Mouse (Mus musculus): ENCODE results near the gene Osbpl7. TPM values are rescaled to one million over a fixed set of nuclear protein-coding genes. Genes with fewer than 3 reads are reported as not detected.

The Osbpl7 gene
- total and polyA plus RNA-seq, 3 experiments: 7.4 to 24.4 (median 17.6) TPM

GRCm38 (mm10) chr11:97065538-97066295, 15.3 kb downstream of the Osbpl7 start:
- no peak for DNase-seq (ENCODE audit: extremely low read depth)
- dilution Hi-C loops (cut with MboI; ENCODE audit: extremely low pct_ligation_motif_present, extremely low pct_unique_long_range_greater_than_20kb, low sequenced_read_pairs) (no loop called here), in situ Hi-C loops (cut with MboI; ENCODE audit: low pct_ligation_motif_present, low pct_unique_long_range_greater_than_20kb, low sequenced_read_pairs) (loop anchor here (5.0 kb wide), 1 partner anchor 97 kb away; no protein-coding TSS in a partner anchor)
- peaks cover 47 to 92% of the 10 kb centered on the region in 2 experiments for H3K36me3 ChIP-seq (replicated peaks in 1 of 2; ENCODE audit: control insufficient read depth in 1 of 2, insufficient read depth in 1 of 2, low read length in 1 of 2)
- no peak overlapping the region for H3K9ac ChIP-seq (ENCODE audit: insufficient read depth, low read depth)
- H3K27me3 ChIP-seq (replicated peaks): no peaks in the 10 kb centered on the region
- no peak overlapping the region for H3K4me3 ChIP-seq (replicated peaks in 1 of 3; ENCODE audit: low read depth in 2 of 3, low read length in 2 of 3, poor library complexity in 1 of 3)
- no peaks in the 10 kb centered on the region for H3K79me2 ChIP-seq (replicated peaks; ENCODE audit: control insufficient read depth, extremely low read depth, insufficient read depth, poor library complexity, severe bottlenecking)
- TF ChIP-seq SIN3A (IDR thresholded peaks at IDR 0.05; ENCODE audit: low read length): no peak
- TF ChIP-seq NELFE (IDR thresholded peaks at IDR 0.05; ENCODE audit: low read depth, low read length): no peak
- TF ChIP-seq CTCF (conservative IDR thresholded peaks at IDR 0.05 in 1 of 2, IDR thresholded peaks at IDR 0.05 in 1 of 2; ENCODE audit: low read depth in 2 of 2, low read length in 2 of 2): no peak
- TF ChIP-seq JUN (IDR thresholded peaks at IDR 0.05; ENCODE audit: insufficient read depth, low read depth, low read length): no peak
- no peak for TF ChIP-seq RAD21 (IDR thresholded peaks at IDR 0.05; ENCODE audit: low read depth, low read length)
- no peak for TF ChIP-seq USF2 (conservative IDR thresholded peaks at IDR 0.05; ENCODE audit: low read depth, low read length)
- no peak for TF ChIP-seq MYC (IDR thresholded peaks at IDR 0.05; ENCODE audit: low read depth, low read length)
- TF ChIP-seq MAFK (IDR thresholded peaks at IDR 0.05; ENCODE audit: insufficient replicate concordance, low read length): no peak
- TF ChIP-seq UBTF (IDR thresholded peaks at IDR 0.05; ENCODE audit: low read depth, low read length): no peak
- no peak for TF ChIP-seq HCFC1 (IDR thresholded peaks at IDR 0.05; ENCODE audit: low read depth, low read length)
- TF ChIP-seq MEF2A (IDR thresholded peaks at IDR 0.05; ENCODE audit: borderline replicate concordance, low read depth, low read length): no peak
- TF ChIP-seq JUND (conservative IDR thresholded peaks at IDR 0.05; ENCODE audit: low read depth, low read length): no peak
- TF ChIP-seq MAX (IDR thresholded peaks at IDR 0.05; ENCODE audit: low read length): no peak
- TF ChIP-seq IRF4 (IDR thresholded peaks at IDR 0.05; ENCODE audit: low read depth, low read length): no peak
- H3K4me1 ChIP-seq (ENCODE audit: control insufficient read depth in 1 of 2, insufficient read depth in 2 of 2): no peaks in the 10 kb centered on the region
- no peaks in the 10 kb centered on the region for H3K9me3 ChIP-seq (replicated peaks; ENCODE audit: low read length)
- no peak overlapping the region for H3K4me2 ChIP-seq (ENCODE audit: insufficient read depth, low read depth, poor library complexity, severe bottlenecking)
- no peak overlapping the region for H3K27ac ChIP-seq (ENCODE audit: insufficient read depth, low read depth)

- no peak for DNase-seq (ENCODE audit: extremely low read depth)
- H3K9me3 ChIP-seq (replicated peaks; ENCODE audit: low read length): no peaks in the 10 kb centered on the region
- H3K4me2 ChIP-seq (ENCODE audit: insufficient read depth, low read depth, poor library complexity, severe bottlenecking): no peak overlapping the region
- in situ Hi-C loops (cut with MboI; ENCODE audit: low pct_ligation_motif_present, low pct_unique_long_range_greater_than_20kb, low sequenced_read_pairs) (loop anchor here (5.0 kb wide), 1 partner anchor 95 kb away; no protein-coding TSS in a partner anchor), dilution Hi-C loops (cut with MboI; ENCODE audit: extremely low pct_ligation_motif_present, extremely low pct_unique_long_range_greater_than_20kb, low sequenced_read_pairs) (no loop called here)
- H3K27me3 ChIP-seq (replicated peaks): no peaks in the 10 kb centered on the region
- no peak overlapping the region for H3K9ac ChIP-seq (ENCODE audit: insufficient read depth, low read depth)
- no peaks in the 10 kb centered on the region for H3K79me2 ChIP-seq (replicated peaks; ENCODE audit: control insufficient read depth, extremely low read depth, insufficient read depth, poor library complexity, severe bottlenecking)
- H3K4me3 ChIP-seq (replicated peaks in 1 of 3; ENCODE audit: low read depth in 2 of 3, low read length in 2 of 3, poor library complexity in 1 of 3): no peak overlapping the region
- no peak for TF ChIP-seq MAZ (IDR thresholded peaks at IDR 0.05; ENCODE audit: low read depth, low read length)
- no peak for TF ChIP-seq ELF1 (IDR thresholded peaks at IDR 0.05; ENCODE audit: low read depth, low read length)
- TF ChIP-seq IRF4 (IDR thresholded peaks at IDR 0.05; ENCODE audit: low read depth, low read length): no peak
- TF ChIP-seq RCOR1 (conservative IDR thresholded peaks at IDR 0.05; ENCODE audit: low read depth, low read length): no peak
- TF ChIP-seq MAFK (IDR thresholded peaks at IDR 0.05; ENCODE audit: insufficient replicate concordance, low read length): no peak
- no peak for TF ChIP-seq ZKSCAN1 (IDR thresholded peaks at IDR 0.05; ENCODE audit: borderline replicate concordance, low read depth, low read length)
- TF ChIP-seq HCFC1 (IDR thresholded peaks at IDR 0.05; ENCODE audit: low read depth, low read length): no peak
- no peak for TF ChIP-seq SIN3A (IDR thresholded peaks at IDR 0.05; ENCODE audit: low read length)
- no peaks in the 10 kb centered on the region for H3K4me1 ChIP-seq (ENCODE audit: control insufficient read depth in 1 of 2, insufficient read depth in 2 of 2)
- peaks cover 38 to 86% of the 10 kb centered on the region in 2 experiments for H3K36me3 ChIP-seq (replicated peaks in 1 of 2; ENCODE audit: control insufficient read depth in 1 of 2, insufficient read depth in 1 of 2, low read length in 1 of 2)
- H3K27ac ChIP-seq (ENCODE audit: insufficient read depth, low read depth): no peak overlapping the region
These were observed 16.4 kb downstream of the Osbpl7 start for GRCm38 (mm10) chr11:97066656-97067360.

All from CH12.LX (cell line).